ENCODE assay signal across 8 mouse cellular contexts in genomic region chr4:119121249-119121648, GRCm38 (mm10). TPM values are rescaled to one million over a fixed set of nuclear protein-coding genes. Genes with fewer than 3 reads are reported as not detected.
DNase-seq lines count a peak whose midpoint lies in the region; ATAC-seq and TF ChIP-seq lines count a peak whose summit lies in the region.

No protein-coding gene starts in this region.

- TF ChIP-seq CTCF in midbrain, postnatal 0 days (IDR thresholded peaks at IDR 0.05) = no peak
- no peak for TF ChIP-seq CTCF in layer of hippocampus, adult 2 months (conservative IDR thresholded peaks at IDR 0.05)

- H3K4me1 ChIP-seq in midbrain, postnatal 0 days (ENCODE audit: insufficient read depth, low read length) = no peaks in the 10 kb centered on the region
- H3K4me1 ChIP-seq in midbrain, embryonic 11.5 days (ENCODE audit: control insufficient read depth, insufficient read depth, low read length) = no peaks in the 10 kb centered on the region; the same call in 1 of the 2 replicates
- H3K4me1 ChIP-seq in heart, embryonic 13.5 days = peaks cover 100% of the 10 kb centered on the region

- no peaks in the 10 kb centered on the region for H3K9me3 ChIP-seq in midbrain, postnatal 0 days (ENCODE audit: low read length)
- no peaks in the 10 kb centered on the region for H3K9me3 ChIP-seq in midbrain, embryonic 11.5 days (ENCODE audit: control insufficient read depth, low read length)
- H3K9me3 ChIP-seq in heart, embryonic 13.5 days = no peaks in the 10 kb centered on the region

- H3K4me3 ChIP-seq in midbrain, postnatal 0 days (ENCODE audit: low read depth, low read length) = no peak overlapping the region
- no peak overlapping the region for H3K4me3 ChIP-seq in midbrain, embryonic 11.5 days (ENCODE audit: low read depth, low read length)
- no peak overlapping the region for H3K4me3 ChIP-seq in heart, embryonic 13.5 days
- no peak overlapping the region for H3K4me3 ChIP-seq in layer of hippocampus, adult 2 months

- ATAC-seq in midbrain, postnatal 0 days (ENCODE audit: low FRiP score) = no peak
- ATAC-seq in midbrain, embryonic 11.5 days (ENCODE audit: low FRiP score) = no peak
- ATAC-seq in heart, embryonic 13.5 days (ENCODE audit: extremely low read depth, insufficient number of reproducible peaks, low FRiP score, low TSS enrichment) = peak; percentile 52

- no peak overlapping the region for H3K4me2 ChIP-seq in midbrain, postnatal 0 days (ENCODE audit: low read depth, low read length, poor library complexity, severe bottlenecking)
- no peak overlapping the region for H3K4me2 ChIP-seq in midbrain, embryonic 11.5 days
- H3K4me2 ChIP-seq in heart, embryonic 13.5 days = no peak overlapping the region

- peak; percentile 38 for DNase-seq in midbrain, postnatal 0 days (ENCODE audit: low spot score)
- no peak for DNase-seq in midbrain, embryonic 11.5 days (ENCODE audit: low spot score, missing footprints)
- DNase-seq in adrenal gland, postnatal 14 days = peak; percentile 94
- DNase-seq in layer of hippocampus, adult 2 months (ENCODE audit: low spot score in 2 of 2) = peak; percentile 49 to 56
- DNase-seq in lung, postnatal 10 days = peak; percentile 82
- DNase-seq in spleen, postnatal 36 days (ENCODE audit: low spot score in 2 of 2) = no peak
- no peak for DNase-seq in thymus, postnatal 14 days

- H3K9ac ChIP-seq in midbrain, postnatal 0 days (replicated peaks; ENCODE audit: low read length, poor library complexity, severe bottlenecking) = no peak overlapping the region
- H3K9ac ChIP-seq in midbrain, embryonic 11.5 days (ENCODE audit: low read length) = no peak overlapping the region
- H3K9ac ChIP-seq in heart, embryonic 13.5 days = 0 out of 2 replicates have a peak overlapping the region, but pooled peaks have one; percentile 21

- H3K27me3 ChIP-seq in midbrain, postnatal 0 days (ENCODE audit: insufficient read depth, low read length) = no peaks in the 10 kb centered on the region
- H3K27me3 ChIP-seq in midbrain, embryonic 11.5 days (ENCODE audit: control insufficient read depth, insufficient read depth, low read length) = no peaks in the 10 kb centered on the region
- no peaks in the 10 kb centered on the region for H3K27me3 ChIP-seq in heart, embryonic 13.5 days (replicated peaks)

- no peaks in the 10 kb centered on the region for H3K36me3 ChIP-seq in midbrain, postnatal 0 days (ENCODE audit: insufficient read depth, low read length)
- H3K36me3 ChIP-seq in midbrain, embryonic 11.5 days (ENCODE audit: control insufficient read depth, insufficient read depth, low read length) = peaks cover 13% of the 10 kb centered on the region; the same call in 1 of the 2 replicates
- H3K36me3 ChIP-seq in heart, embryonic 13.5 days = peaks cover 79% of the 10 kb centered on the region

- 62% methylated on average over 4 of the region's 4 CpGs for WGBS in midbrain, postnatal 0 days
- 68% methylated on average over 4 of the region's 4 CpGs for WGBS in midbrain, embryonic 11.5 days
- 14% methylated on average over 4 of the region's 4 CpGs for WGBS in heart, embryonic 13.5 days

- H3K27ac ChIP-seq in midbrain, postnatal 0 days (ENCODE audit: low read depth, low read length) = no peak overlapping the region
- no peak overlapping the region for H3K27ac ChIP-seq in midbrain, embryonic 11.5 days (ENCODE audit: low read depth, low read length)
- peak overlapping the region; percentile 87 for H3K27ac ChIP-seq in heart, embryonic 13.5 days (replicated peaks)
- H3K27ac ChIP-seq in layer of hippocampus, adult 2 months = peak overlapping the region; percentile 57; the same call in 1 of the 2 replicates

RNA-seq across cellular contexts. Expression of gene Slc2a1, which starts 12.7 kb away (rescaled TPM):
- 85.1 and 104 TPM in 2 replicates for total RNA-seq in midbrain, postnatal 0 days (2014; rRNA removed)
- polyA plus RNA-seq in midbrain, postnatal 0 days (2015; fragmentation: Nextera tagmentation; extraction: Ambion mirVana) = 43.1 and 46.4 TPM in 2 replicates
- 152 and 158 TPM in 2 replicates for polyA plus RNA-seq in midbrain, embryonic 11.5 days (2014; fragmentation: Nextera tagmentation; extraction: Ambion mirVana)
- total RNA-seq in adrenal gland, postnatal 14 days (2021) = 15.9 and 19.6 TPM in 2 replicates
- polyA plus RNA-seq in heart, embryonic 13.5 days (2015; fragmentation: Nextera tagmentation; extraction: Ambion mirVana) = 180 and 217 TPM in 2 replicates
- total RNA-seq in layer of hippocampus, adult 2 months (2021) = 10 to 100 TPM; 94.5 to 96.4 TPM

RNA-seq across cellular contexts. Expression of gene Zfp691, which starts 52.7 kb away (rescaled TPM):
- 2.3 and 4.1 TPM in 2 replicates for total RNA-seq in midbrain, postnatal 0 days (2014; rRNA removed)
- 2.5 and 3.3 TPM in 2 replicates for polyA plus RNA-seq in midbrain, postnatal 0 days (2015; fragmentation: Nextera tagmentation; extraction: Ambion mirVana)
- polyA plus RNA-seq in midbrain, embryonic 11.5 days (2014; fragmentation: Nextera tagmentation; extraction: Ambion mirVana) = 7.7 and 9.0 TPM in 2 replicates
- total RNA-seq in adrenal gland, postnatal 14 days (2021) = 20.5 and 21.6 TPM in 2 replicates
- 8.5 and 9.5 TPM in 2 replicates for polyA plus RNA-seq in heart, embryonic 13.5 days (2015; fragmentation: Nextera tagmentation; extraction: Ambion mirVana)
- total RNA-seq in layer of hippocampus, adult 2 months (2021) = 1 to 10 TPM; 6.1 to 6.5 TPM

Comparison
In these comparisons a context has a peak if more than half of its experiments do, and no peak if none do; other contexts are left out.
1. DNase-seq: peak in midbrain, postnatal 0 days (single experiment), adrenal gland, postnatal 14 days (single experiment), layer of hippocampus, adult 2 months (2 of 2) and lung, postnatal 10 days (single experiment); none in midbrain, embryonic 11.5 days (single experiment), spleen, postnatal 36 days (0 of 2) and thymus, postnatal 14 days (single experiment).
2. H3K27ac ChIP-seq: peak in heart, embryonic 13.5 days (single experiment) and layer of hippocampus, adult 2 months (single experiment); none in midbrain, postnatal 0 days (single experiment) and midbrain, embryonic 11.5 days (single experiment).